Mouse (Mus musculus) hindbrain, embryonic 14.5 days (tissue): ENCODE measurements around the gene Clic6. TPM values are rescaled to one million over a fixed set of nuclear protein-coding genes. Genes with fewer than 3 reads are reported as not detected.

Experiments used
- ATAC-seq: fragments of 200-750 bp; cut with Nextera tagmentation; 2 replicates; pipeline ENCODE4 v1.8.0; 2017; ENCODE audit warnings: moderate number of reproducible peaks, mild to moderate bottlenecking, moderate TSS enrichment, moderate library complexity; ENCODE audit not compliant: low FRiP score
- DNase-seq: peaks from one replicate; pipeline ENCODE4 v3.0.0-alpha.2; 2015; ENCODE audit warnings: low spot score
- H3K27ac ChIP-seq: fragments of 300-500 bp; sonication (generic); 2 replicates; pipeline ENCODE4 v1.5.1; 2014; ENCODE audit warnings: mild to moderate bottlenecking, moderate library complexity
- H3K27me3 ChIP-seq: fragments of 300-500 bp; sonication (generic); 2 replicates; pipeline ENCODE4 v1.6.1; 2014; ENCODE audit warnings: mild to moderate bottlenecking, low read length, mixed read lengths; ENCODE audit not compliant: control insufficient read depth, insufficient read depth
- H3K36me3 ChIP-seq: fragments of 300-500 bp; sonication (generic); replicated peaks from 2 replicates; pipeline ENCODE4 v1.6.1; 2014; ENCODE audit not compliant: control insufficient read depth, insufficient read depth
- H3K4me1 ChIP-seq: fragments of 300-500 bp; sonication (generic); replicated peaks from 2 replicates; pipeline ENCODE4 v1.6.1; 2014; ENCODE audit warnings: antibody characterized with exemption, low read length, mixed read lengths; ENCODE audit not compliant: control insufficient read depth, insufficient read depth
- H3K4me2 ChIP-seq: fragments of 300-500 bp; sonication (generic); replicated peaks from 2 replicates; pipeline ENCODE4 v1.6.1; 2014; ENCODE audit warnings: mild to moderate bottlenecking, moderate library complexity
- H3K4me3 ChIP-seq: fragments of 300-500 bp; sonication (generic); replicated peaks from 2 replicates; pipeline ENCODE4 v1.5.1; 2014; ENCODE audit warnings: mild to moderate bottlenecking, low read length
- H3K9ac ChIP-seq: fragments of 300-500 bp; sonication (generic); 2 replicates; pipeline ENCODE4 v1.6.1; 2014
- H3K9me3 ChIP-seq: fragments of 300-500 bp; sonication (generic); 2 replicates; pipeline ENCODE4 v1.6.1; 2016; ENCODE audit warnings: low read length; ENCODE audit not compliant: control insufficient read depth
- WGBS: fragments of 180-500 bp; shearing (Covaris S2); extraction: QIAGEN DNeasy Blood & Tissue Kit; methylation state at CpG from one replicate; pipeline ENCODE4 v1.1.7; 2014; 5-methylcytosine and 5-hydroxymethylcytosine counted together
- polyA plus RNA-seq: library from polyadenylated mRNA; unstranded; fragments of >200 nt; fragmentation: Nextera tagmentation; extraction: Ambion mirVana; gene quantifications from 2 replicates; pipeline ENCODE4 v1.2.1, GENCODE M21; 2014

The Clic6 gene
- polyA plus RNA-seq, 1 experiment from 2014 or later: 9.3 TPM

GRCm38 (mm10) chr16:92465226-92465625 lies 20.3 kb upstream of the Clic6 start:
- Histone ChIP-seq H3K9me3 (no peaks in the 10 kb centered on the region), H3K27ac (no peak overlapping the region; the same call in 1 of the 2 replicates), H3K4me3 (peak overlapping the region; percentile 72), H3K27me3 (no peaks in the 10 kb centered on the region), H3K9ac (peak overlapping the region; percentile 80), H3K4me2 (peak overlapping the region; percentile 67), H3K4me1 (peaks cover 22% of the 10 kb centered on the region), H3K36me3 (no peaks in the 10 kb centered on the region)
- no peak for ATAC-seq
- no peak for DNase-seq
- 4% methylated on average over 10 of the region's 10 CpGs for WGBS

GRCm38 (mm10) chr16:92465642-92466526 lies 19.7 kb upstream of the Clic6 start:
- peak overlapping the region; percentile 72 for H3K4me3 ChIP-seq
- H3K4me1 ChIP-seq: peaks cover 22% of the 10 kb centered on the region
- ATAC-seq (peak; percentile 99), DNase-seq (peak; percentile 98)
- WGBS: under 1% methylated on average over 72 of the region's 94 CpGs
- no peaks in the 10 kb centered on the region for H3K36me3 ChIP-seq
- H3K9ac ChIP-seq: peak overlapping the region; percentile 80
- H3K9me3 ChIP-seq: no peaks in the 10 kb centered on the region
- no peaks in the 10 kb centered on the region for H3K27me3 ChIP-seq
- peak overlapping the region; percentile 76 for H3K27ac ChIP-seq
- H3K4me2 ChIP-seq: peak overlapping the region; percentile 67

GRCm38 (mm10) chr16:92467041-92467440 lies 18.5 kb upstream of the Clic6 start:
- peaks cover 22% of the 10 kb centered on the region for H3K4me1 ChIP-seq
- no peaks in the 10 kb centered on the region for H3K9me3 ChIP-seq
- H3K36me3 ChIP-seq: no peaks in the 10 kb centered on the region
- no peak overlapping the region for H3K9ac ChIP-seq
- DNase-seq (no peak), ATAC-seq (no peak)
- H3K27me3 ChIP-seq: no peaks in the 10 kb centered on the region
- H3K4me2 ChIP-seq: no peak overlapping the region
- H3K4me3 ChIP-seq: no peak overlapping the region
- 82% methylated on average over 5 of the region's 5 CpGs for WGBS
- no peak overlapping the region for H3K27ac ChIP-seq

GRCm38 (mm10) chr16:92468459-92468858 lies 17.1 kb upstream of the Clic6 start:
- Histone ChIP-seq H3K36me3 (no peaks in the 10 kb centered on the region), H3K4me1 (peaks cover 17% of the 10 kb centered on the region), H3K4me3 (no peak overlapping the region), H3K9ac (no peak overlapping the region), H3K9me3 (no peaks in the 10 kb centered on the region), H3K27me3 (no peaks in the 10 kb centered on the region), H3K4me2 (no peak overlapping the region), H3K27ac (no peak overlapping the region)
- DNase-seq: no peak
- ATAC-seq: no peak
- 78% methylated on average over 14 of the region's 14 CpGs for WGBS

GRCm38 (mm10) chr16:92470706-92471105 lies 14.8 kb upstream of the Clic6 start, which contains the start of gene Rcan1:
Rcan1 (minus strand) TSS chr16:92470867.
- Histone ChIP-seq H3K36me3 (no peaks in the 10 kb centered on the region), H3K4me2 (no peak within 1 kb of the TSS), H3K4me3 (no peak within 1 kb of the TSS), H3K4me1 (no peaks in the 10 kb centered on the region), H3K9me3 (no peaks in the 10 kb centered on the region), H3K27me3 (no peaks in the 10 kb centered on the region), H3K9ac (no peak within 1 kb of the TSS), H3K27ac (no peak within 1 kb of the TSS)
- no peak for DNase-seq
- 74% methylated on average over 6 of the region's 6 CpGs for WGBS
- no peak for ATAC-seq

GRCm38 (mm10) chr16:92472898-92473297 lies 12.6 kb upstream of the Clic6 start:
- Histone ChIP-seq H3K36me3 (no peaks in the 10 kb centered on the region), H3K27ac (no peak overlapping the region), H3K9me3 (no peaks in the 10 kb centered on the region), H3K4me2 (no peak overlapping the region), H3K4me3 (no peak overlapping the region), H3K27me3 (no peaks in the 10 kb centered on the region), H3K4me1 (no peaks in the 10 kb centered on the region), H3K9ac (no peak overlapping the region)
- WGBS: 87% methylated on average over 3 of the region's 3 CpGs
- DNase-seq: no peak
- no peak for ATAC-seq

GRCm38 (mm10) chr16:92475093-92475860 lies 10.3 kb upstream of the Clic6 start:
- Histone ChIP-seq H3K9ac (no peak overlapping the region), H3K4me1 (no peaks in the 10 kb centered on the region), H3K36me3 (no peaks in the 10 kb centered on the region), H3K27ac (no peak overlapping the region), H3K4me3 (no peak overlapping the region), H3K9me3 (no peaks in the 10 kb centered on the region), H3K4me2 (no peak overlapping the region), H3K27me3 (peaks cover 8% of the 10 kb centered on the region)
- no peak for DNase-seq
- 56% methylated on average over 24 of the region's 25 CpGs for WGBS
- no peak for ATAC-seq

GRCm38 (mm10) chr16:92478561-92479150 lies 6.9 kb upstream of the Clic6 start:
- DNase-seq (peak; percentile 80), ATAC-seq (no peak)
- Histone ChIP-seq H3K27me3 (peaks cover 8% of the 10 kb centered on the region), H3K9ac (no peak overlapping the region), H3K4me1 (no peaks in the 10 kb centered on the region), H3K4me3 (peak overlapping the region; percentile 9), H3K36me3 (no peaks in the 10 kb centered on the region), H3K4me2 (peak overlapping the region; percentile 44), H3K9me3 (no peaks in the 10 kb centered on the region), H3K27ac (no peak overlapping the region)
- 10% methylated on average over 21 of the region's 23 CpGs for WGBS

GRCm38 (mm10) chr16:92487086-92487485 lies 1.6 kb downstream of the Clic6 start:
- DNase-seq (no peak), ATAC-seq (no peak)
- WGBS: 88% methylated on average over 6 of the region's 6 CpGs
- Histone ChIP-seq H3K4me1 (no peaks in the 10 kb centered on the region), H3K27me3 (no peaks in the 10 kb centered on the region), H3K4me3 (no peak overlapping the region), H3K4me2 (no peak overlapping the region), H3K9ac (no peak overlapping the region), H3K27ac (no peak overlapping the region), H3K36me3 (no peaks in the 10 kb centered on the region), H3K9me3 (no peaks in the 10 kb centered on the region)
